Mouse (Mus musculus) macrophage (primary cell): ENCODE results near the gene Gjd2. TPM values are rescaled to one million over a fixed set of nuclear protein-coding genes. Genes with fewer than 3 reads are reported as not detected.

Experiments
- H3K27ac ChIP-seq: fragments of 350-480 bp; formaldehyde crosslinking; 2 replicates; pipeline ENCODE4 v1.9.0; 2021
- H3K36me3 ChIP-seq: fragments of 350-480 bp; formaldehyde crosslinking; 2 replicates; pipeline ENCODE4 v1.9.0; 2021; ENCODE audit errors: inconsistent target
- H3K4me3 ChIP-seq: fragments of 350-480 bp; formaldehyde crosslinking; 2 replicates; pipeline ENCODE4 v1.9.0; 2021; ENCODE audit errors: inconsistent target
- H3K79me2 ChIP-seq: fragments of 350-480 bp; formaldehyde crosslinking; 2 replicates; pipeline ENCODE4 v1.9.0; 2021; ENCODE audit errors: inconsistent target
- WGBS: methylation state at CpG from one replicate; pipeline ENCODE4 v1.1.7; 2026; ENCODE audit warnings: inconsistent platforms; ENCODE audit not compliant: missing documents; 5-methylcytosine and 5-hydroxymethylcytosine counted together
- polyA plus RNA-seq: library from polyadenylated mRNA; stranded (reverse); fragments of 250-400 nt; gene quantifications from 3 replicates; pipeline ENCODE4 v1.2.4, GENCODE M21; 2018; ENCODE audit warnings: inconsistent platforms

Gjd2 gene
- polyA plus RNA-seq, 1 experiment from 2014 or later: not detected

- Histone ChIP-seq H3K4me3 (no peak overlapping the region), H3K27ac (no peak overlapping the region), H3K79me2 (no peaks in the 10 kb centered on the region), H3K36me3 (no peaks in the 10 kb centered on the region)
- 83% methylated on average over 2 of the region's 2 CpGs for WGBS
Observed at GRCm38 (mm10) chr2:114037926-114038325, 24.5 kb upstream of the Gjd2 start.

- 4% methylated on average over 2 of the region's 2 CpGs for WGBS
- no peaks in the 10 kb centered on the region for H3K79me2 ChIP-seq
- H3K27ac ChIP-seq: no peak overlapping the region
- no peaks in the 10 kb centered on the region for H3K36me3 ChIP-seq
- H3K4me3 ChIP-seq: no peak overlapping the region
Observed at GRCm38 (mm10) chr2:114032259-114032658, 18.8 kb upstream of the Gjd2 start.

GRCm38 (mm10) chr2:114023383-114023782 lies 10.0 kb upstream of the Gjd2 start:
- Histone ChIP-seq H3K4me3 (no peak overlapping the region), H3K79me2 (no peaks in the 10 kb centered on the region), H3K27ac (no peak overlapping the region), H3K36me3 (no peaks in the 10 kb centered on the region)
- WGBS: 90% methylated on average over 6 of the region's 6 CpGs

- Histone ChIP-seq H3K4me3 (no peak overlapping the region), H3K79me2 (no peaks in the 10 kb centered on the region), H3K36me3 (no peaks in the 10 kb centered on the region)
Observed at GRCm38 (mm10) chr2:114020210-114020563, 6.8 kb upstream of the Gjd2 start.

GRCm38 (mm10) chr2:114019474-114020209 lies 6.2 kb upstream of the Gjd2 start:
- Histone ChIP-seq H3K4me3 (no peak overlapping the region), H3K79me2 (no peaks in the 10 kb centered on the region), H3K27ac (no peak overlapping the region), H3K36me3 (no peaks in the 10 kb centered on the region)
- WGBS: 88% methylated on average over 11 of the region's 11 CpGs

More at GRCm38 (mm10) chr2:114020210-114020563, 6.8 kb upstream of the Gjd2 start:
- no peak overlapping the region for H3K27ac ChIP-seq

- WGBS: 35% methylated on average over 10 of the region's 10 CpGs
- no peaks in the 10 kb centered on the region for H3K36me3 ChIP-seq
- no peak overlapping the region for H3K4me3 ChIP-seq
- H3K27ac ChIP-seq: no peak overlapping the region
- H3K79me2 ChIP-seq: no peaks in the 10 kb centered on the region
Observed at GRCm38 (mm10) chr2:114018136-114018535, 4.7 kb upstream of the Gjd2 start.

- Histone ChIP-seq H3K79me2 (no peaks in the 10 kb centered on the region), H3K27ac (no peak overlapping the region), H3K4me3 (no peak overlapping the region), H3K36me3 (no peaks in the 10 kb centered on the region)
- WGBS: 79% methylated on average over 6 of the region's 6 CpGs
Observed at GRCm38 (mm10) chr2:114014839-114015238, 1.4 kb upstream of the Gjd2 start.

GRCm38 (mm10) chr2:114013846-114014245 lies 427 bp upstream of the Gjd2 start:
- no peaks in the 10 kb centered on the region for H3K79me2 ChIP-seq
- H3K4me3 ChIP-seq: no peak overlapping the region
- H3K27ac ChIP-seq: no peak overlapping the region
- WGBS: 9% methylated on average over 9 of the region's 13 CpGs
- no peaks in the 10 kb centered on the region for H3K36me3 ChIP-seq

GRCm38 (mm10) chr2:114012749-114013211 lies 639 bp downstream of the Gjd2 start:
- Histone ChIP-seq H3K4me3 (no peak overlapping the region), H3K79me2 (no peaks in the 10 kb centered on the region), H3K27ac (no peak overlapping the region), H3K36me3 (no peaks in the 10 kb centered on the region)
- WGBS: 7% methylated on average over 19 of the region's 19 CpGs

- H3K4me3 ChIP-seq: no peak overlapping the region
- no peaks in the 10 kb centered on the region for H3K79me2 ChIP-seq
- 65% methylated on average over 4 of the region's 4 CpGs for WGBS
- no peak overlapping the region for H3K27ac ChIP-seq
- H3K36me3 ChIP-seq: no peaks in the 10 kb centered on the region
Observed at GRCm38 (mm10) chr2:114011838-114012237, 1.6 kb downstream of the Gjd2 start.

- 80% methylated on average over 2 of the region's 2 CpGs for WGBS
- no peak overlapping the region for H3K4me3 ChIP-seq
- no peaks in the 10 kb centered on the region for H3K36me3 ChIP-seq
- no peaks in the 10 kb centered on the region for H3K79me2 ChIP-seq
- no peak overlapping the region for H3K27ac ChIP-seq
Observed at GRCm38 (mm10) chr2:114008321-114008720, 5.1 kb downstream of the Gjd2 start.

GRCm38 (mm10) chr2:113997484-113997883 lies 15.9 kb downstream of the Gjd2 start:
- H3K27ac ChIP-seq: no peak overlapping the region
- H3K36me3 ChIP-seq: no peaks in the 10 kb centered on the region
- no peaks in the 10 kb centered on the region for H3K79me2 ChIP-seq
- WGBS: 84% methylated on average over 8 of the region's 8 CpGs
- H3K4me3 ChIP-seq: no peak overlapping the region

GRCm38 (mm10) chr2:113996930-113997329 lies 16.5 kb downstream of the Gjd2 start:
- Histone ChIP-seq H3K79me2 (no peaks in the 10 kb centered on the region), H3K27ac (no peak overlapping the region), H3K36me3 (no peaks in the 10 kb centered on the region), H3K4me3 (no peak overlapping the region)

GRCm38 (mm10) chr2:113984890-113985289 lies 28.5 kb downstream of the Gjd2 start:
- no peak overlapping the region for H3K4me3 ChIP-seq
- no peaks in the 10 kb centered on the region for H3K79me2 ChIP-seq
- no peak overlapping the region for H3K27ac ChIP-seq
- no peaks in the 10 kb centered on the region for H3K36me3 ChIP-seq
- 100% methylated on average over 2 of the region's 2 CpGs for WGBS

GRCm38 (mm10) chr2:113980664-113981063 lies 32.8 kb downstream of the Gjd2 start:
- WGBS: 70% methylated on average over 8 of the region's 8 CpGs

More at GRCm38 (mm10) chr2:113980664-113981063, 32.8 kb downstream of the Gjd2 start:
- H3K27ac ChIP-seq: no peak overlapping the region
- no peak overlapping the region for H3K4me3 ChIP-seq
- H3K36me3 ChIP-seq: no peaks in the 10 kb centered on the region
- no peaks in the 10 kb centered on the region for H3K79me2 ChIP-seq
